Mouse (Mus musculus): ENCODE data around the gene Cblc.

Gene Cblc

DNA sequence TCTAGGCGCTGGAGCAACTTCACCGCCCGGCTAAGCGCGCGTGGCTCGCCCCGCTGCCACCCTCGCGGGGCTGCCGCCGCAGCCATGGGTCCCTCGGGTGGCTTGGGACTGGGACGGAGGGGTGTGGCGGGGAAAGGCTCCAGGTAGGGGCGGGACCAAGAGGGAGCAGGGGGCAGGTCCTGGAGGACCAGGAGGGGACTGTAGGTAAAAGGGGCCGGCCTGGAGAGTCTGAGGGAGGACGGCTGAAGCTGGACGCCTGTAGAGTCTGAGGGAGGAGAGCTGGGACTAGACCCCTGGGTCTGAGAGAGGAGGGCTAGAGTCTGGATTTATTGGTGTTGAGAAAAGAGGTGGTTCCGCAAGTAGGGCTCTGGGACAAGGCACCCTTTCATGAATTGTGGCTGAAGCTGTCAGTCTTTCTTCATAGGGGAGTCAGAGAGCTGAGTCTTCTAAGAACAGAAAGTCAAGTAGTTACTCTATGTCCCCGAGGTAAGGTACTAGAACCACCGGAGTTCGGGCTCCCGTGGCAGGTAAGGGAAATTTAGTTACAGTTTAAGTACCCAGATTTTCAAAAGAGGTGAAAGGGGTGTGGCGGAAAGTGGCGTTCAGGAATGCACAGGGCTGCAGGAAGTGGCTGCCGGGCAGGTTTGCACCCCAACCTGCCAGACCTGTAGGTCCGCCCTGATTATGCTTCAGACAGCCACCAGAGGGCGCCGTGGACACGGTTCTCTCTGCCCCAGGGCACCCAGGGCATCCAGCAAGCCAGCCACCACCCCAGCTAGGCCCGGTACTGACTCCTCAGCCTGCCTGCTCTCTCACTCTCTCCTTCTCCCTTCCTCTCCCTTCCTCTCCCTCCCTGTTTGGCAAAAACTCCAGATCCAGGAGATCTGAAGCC lies at the start of gene Cblc:
Cblc (minus strand) TSS at position 113 of the 892 bp plus-strand sequence.
- DNase-seq (ENCODE audit: low spot score), result peak; percentile 75

DNA sequence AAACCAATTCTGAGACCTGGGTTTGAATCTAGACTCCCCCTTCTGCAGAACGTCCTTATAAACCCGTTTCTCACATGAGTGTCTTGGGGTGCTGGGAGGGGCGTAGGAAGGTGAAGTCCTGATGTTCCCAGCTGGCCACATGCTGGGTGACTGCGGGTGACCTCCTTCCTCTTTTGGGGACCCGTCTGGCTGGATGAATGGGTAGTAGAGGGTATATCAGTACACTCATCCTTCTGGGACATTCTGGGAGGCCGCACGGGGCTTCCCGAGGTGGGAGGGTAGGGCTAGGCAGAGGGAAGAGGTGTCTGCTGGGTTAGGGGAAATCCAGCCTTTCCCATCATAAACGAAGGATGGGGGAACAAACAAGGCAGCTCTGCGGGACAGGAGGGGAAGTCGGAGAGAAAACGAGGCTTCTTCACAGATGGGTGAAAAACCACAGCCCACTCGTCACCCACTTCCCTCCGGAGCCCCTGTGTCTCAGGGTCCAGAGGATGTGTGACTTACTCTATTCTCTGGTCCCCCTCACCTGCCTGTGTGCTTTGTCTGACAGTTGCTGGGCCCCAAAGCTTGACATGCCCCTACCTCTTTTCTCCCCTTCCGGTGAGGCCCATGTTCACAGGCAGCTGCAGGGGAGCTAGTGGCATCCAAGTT lies 48.0 kb upstream of the Cblc start:
- no peak for DNase-seq (ENCODE audit: low spot score)

DNA sequence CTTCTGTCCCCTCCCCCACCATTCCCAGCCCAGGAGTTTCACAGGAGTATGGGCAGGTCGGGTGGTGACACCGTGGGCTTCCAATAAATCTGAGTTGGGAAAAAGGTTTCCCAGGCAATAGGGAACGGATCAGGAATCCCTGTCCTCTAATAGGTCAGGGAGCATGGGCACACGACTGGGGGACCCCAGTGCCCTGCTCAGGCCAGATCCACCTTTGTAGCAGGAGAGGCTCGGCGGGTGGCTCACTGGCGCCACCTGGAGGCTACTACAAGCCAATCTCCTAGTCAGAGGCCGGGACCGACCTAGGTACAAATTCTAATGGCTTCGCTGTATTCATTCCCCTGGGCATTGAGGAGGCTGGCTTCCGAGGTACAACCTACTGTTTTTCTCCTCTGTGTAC lies 47.0 kb upstream of the Cblc start:
- peak; percentile 74 for DNase-seq (ENCODE audit: low spot score)

DNA sequence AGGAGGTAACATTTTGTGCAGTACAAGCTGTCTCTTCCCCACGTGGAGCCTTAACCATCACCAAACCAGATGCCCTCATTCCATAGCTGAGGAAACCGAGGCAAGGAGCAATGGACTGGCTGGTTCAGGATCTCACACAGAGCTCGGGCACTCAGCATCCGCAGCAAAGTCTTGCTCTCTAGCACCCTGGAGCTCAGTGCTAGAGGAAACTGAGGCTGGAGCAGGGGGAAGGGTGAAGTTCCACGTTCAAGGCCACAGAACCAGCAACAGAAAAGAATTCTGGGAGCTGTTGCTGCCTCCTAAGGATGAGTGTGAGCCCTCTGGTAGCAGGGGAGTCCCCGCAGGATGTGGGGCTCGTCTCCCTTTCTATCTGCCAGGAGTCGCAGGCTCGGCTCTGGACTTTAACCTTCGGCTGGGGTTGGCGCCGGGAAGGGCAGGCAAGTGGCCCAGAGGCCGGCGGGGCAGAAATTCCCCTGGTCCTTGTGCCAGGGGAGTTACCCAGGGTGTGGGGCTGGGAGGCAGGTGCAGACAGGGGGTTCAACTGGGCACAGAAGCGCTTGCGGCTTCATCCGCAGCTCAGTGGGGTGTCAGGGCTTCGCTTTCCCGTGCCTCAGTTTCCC lies 46.4 kb upstream of the Cblc start:
- DNase-seq (ENCODE audit: low spot score), result no peak

DNA sequence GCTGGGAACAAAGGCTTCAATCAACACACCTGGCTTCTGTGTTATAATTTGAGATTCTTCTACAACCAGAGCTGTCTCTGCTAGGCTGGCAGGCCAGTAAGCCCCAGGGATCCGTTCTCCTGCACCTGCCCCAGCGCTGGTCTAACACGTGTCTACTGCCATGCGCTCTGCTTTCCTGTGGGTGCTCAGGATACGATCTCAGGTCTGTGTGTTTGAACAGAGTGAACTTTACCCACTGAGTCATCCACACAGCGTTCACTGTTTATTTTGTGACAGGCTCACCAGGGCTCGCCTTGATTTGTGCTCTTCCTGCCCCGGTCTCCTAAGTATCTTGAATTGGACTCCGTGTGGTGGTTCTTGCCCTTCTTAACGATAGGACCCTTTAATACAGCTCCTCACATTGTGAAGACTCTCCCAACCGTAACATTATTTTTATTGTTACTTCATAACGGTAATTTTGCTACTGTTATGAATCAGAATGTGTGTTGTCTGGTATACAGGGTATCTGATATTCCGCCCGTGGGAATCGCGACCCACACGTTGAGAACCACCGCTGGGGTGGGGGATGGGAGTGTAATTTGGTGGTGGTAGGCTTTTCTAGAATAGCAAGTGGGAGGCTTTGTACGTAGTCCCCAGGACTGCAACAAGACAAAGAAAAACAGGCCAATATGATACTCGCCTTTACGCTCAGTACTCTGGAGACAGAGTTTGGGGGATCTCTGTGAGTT lies 45.2 kb upstream of the Cblc start:
- no peak for DNase-seq (ENCODE audit: low spot score)

DNA sequence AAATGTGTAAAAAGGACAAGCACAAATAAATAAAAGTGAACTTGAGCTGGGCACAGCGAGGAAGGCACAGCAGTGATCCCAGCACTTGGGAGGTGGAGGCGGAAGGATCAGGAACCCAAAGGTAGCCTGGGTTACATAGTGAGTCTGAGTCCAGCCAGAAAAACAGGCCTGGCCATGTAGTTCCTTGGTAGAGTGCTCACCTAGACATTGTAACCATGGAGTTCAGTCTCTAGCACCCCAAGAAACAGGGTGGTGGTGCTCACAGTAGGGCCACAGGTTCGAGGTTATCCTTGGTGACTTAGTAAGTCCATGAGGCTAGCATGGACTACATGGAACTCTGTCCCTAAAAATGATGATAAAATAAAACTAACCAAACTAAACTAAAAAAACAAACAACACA lies 44.3 kb upstream of the Cblc start:
- no peak for DNase-seq (ENCODE audit: low spot score)

DNA sequence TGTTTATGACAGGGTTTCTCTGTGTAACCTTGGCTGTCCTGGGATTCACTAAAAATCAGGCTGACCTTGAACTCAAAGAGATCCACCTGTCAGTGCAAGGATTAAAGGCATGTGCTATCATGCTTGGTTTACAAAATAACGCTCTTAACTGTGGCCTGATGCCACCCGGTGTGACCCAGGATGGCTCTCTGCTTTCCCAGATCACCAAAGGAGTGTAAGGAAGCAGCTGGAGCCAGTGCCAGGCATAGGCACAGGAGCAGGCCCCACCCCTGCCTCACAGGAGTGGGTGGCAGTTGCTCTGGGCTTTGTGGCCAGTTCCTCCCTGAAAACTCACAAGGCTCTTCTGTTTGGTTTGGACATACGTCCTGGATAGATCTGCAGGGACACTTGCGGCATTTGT lies 43.8 kb upstream of the Cblc start:
- no peak for DNase-seq (ENCODE audit: low spot score)

DNA sequence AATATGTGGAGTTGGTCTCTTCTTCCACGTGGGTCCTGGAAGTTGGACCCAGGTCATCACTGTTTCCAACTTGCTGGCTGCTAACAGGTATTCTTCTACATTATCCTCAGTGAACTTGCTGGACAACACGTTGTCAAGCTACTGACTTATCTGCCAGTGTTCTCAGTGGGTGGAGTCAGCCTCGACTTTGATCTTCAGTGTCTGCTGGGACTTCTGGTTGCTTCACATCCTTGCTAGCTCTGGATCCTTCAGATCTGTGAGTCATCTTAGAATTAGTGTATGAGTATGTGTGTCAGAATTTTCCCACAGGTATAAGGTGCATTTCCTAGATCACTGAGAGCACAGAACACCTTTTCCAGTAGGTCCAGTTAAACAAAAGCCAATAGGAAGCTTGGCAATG lies 40.2 kb upstream of the Cblc start:
- no peak for DNase-seq (ENCODE audit: low spot score)

DNA sequence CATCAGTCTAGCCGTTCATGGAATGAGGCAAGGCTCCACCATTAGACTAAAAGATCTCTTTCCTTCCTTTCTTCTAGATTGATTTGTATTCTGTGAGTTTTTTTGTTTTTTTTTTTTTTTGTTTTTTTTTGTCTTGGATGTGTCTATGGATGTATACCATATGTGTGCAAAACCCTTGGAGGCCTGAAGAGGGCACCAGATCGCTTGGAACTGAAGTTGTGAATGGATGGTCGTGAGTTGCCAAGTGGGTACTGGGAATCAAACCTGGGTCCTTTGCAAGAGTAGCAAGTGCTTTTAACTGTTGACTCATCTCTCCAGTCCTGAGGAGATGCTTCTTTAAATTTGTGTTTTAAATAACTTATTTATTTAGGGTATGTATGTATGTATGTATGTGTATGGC lies 37.4 kb upstream of the Cblc start:
- no peak for DNase-seq (ENCODE audit: low spot score)

DNA sequence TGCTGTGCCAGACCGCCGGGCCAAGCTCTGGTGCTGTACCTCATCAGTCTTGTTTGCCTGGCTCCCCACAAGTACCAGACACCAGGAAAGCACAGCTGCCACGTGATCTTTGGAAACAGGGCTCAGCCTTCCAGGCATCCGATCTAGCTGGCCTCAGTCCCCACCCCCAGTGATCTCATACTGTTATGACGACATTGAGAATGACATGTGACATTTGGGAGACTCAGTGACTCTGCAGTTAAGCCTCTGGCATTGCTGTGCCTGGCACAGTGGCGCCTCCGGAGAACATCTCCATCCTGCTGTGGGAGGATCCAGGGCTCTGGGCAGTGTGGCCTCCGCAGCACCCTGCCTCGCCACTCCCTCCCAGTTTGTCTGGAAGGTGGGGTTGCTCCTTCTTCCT lies 35.2 kb upstream of the Cblc start:
- DNase-seq (ENCODE audit: low spot score), result no peak

DNA sequence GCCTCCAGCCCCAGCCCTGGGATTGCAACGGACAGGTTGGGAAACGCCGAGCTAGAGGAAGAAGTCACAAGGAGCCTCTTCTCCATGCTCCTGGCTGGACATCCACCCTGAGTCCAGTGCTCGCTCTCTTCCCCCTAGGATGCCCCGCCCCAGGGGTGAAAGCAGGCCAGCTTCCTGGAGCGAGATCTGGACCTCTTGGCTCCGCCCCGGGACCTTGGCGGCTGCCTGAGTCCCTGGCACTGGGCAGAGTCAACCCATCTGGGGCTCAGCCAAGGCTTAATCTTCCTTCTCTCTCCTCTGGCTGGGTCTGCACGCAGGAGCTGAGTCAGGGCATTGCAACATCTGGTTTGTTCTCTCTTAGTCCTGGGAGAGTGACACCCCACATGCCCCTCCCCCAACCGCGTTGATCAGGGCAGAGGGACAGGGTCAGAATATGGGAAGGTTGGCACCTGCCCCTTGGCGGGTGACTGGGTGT lies 34.1 kb upstream of the Cblc start:
- DNase-seq (ENCODE audit: low spot score), result peak; percentile 84

DNA sequence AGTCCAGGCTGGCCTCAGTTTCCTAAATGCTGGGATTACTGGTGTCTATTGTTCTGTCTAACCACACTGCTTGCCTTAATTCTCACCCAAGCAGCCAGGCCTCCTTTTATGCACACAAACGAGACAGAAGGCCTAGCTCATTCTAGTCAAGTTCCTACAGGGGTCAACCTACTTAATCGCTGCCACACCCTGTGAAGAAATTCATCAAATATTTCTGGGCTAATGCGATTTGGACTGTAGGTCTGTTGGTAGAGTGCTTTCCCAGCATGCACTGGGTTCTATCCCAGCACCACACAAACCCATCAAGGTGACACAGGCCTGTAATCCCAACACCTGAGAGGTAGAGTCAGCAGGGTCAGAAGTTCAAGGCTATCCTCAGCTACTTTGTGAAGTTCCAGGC lies 33.1 kb upstream of the Cblc start:
- no peak for DNase-seq (ENCODE audit: low spot score)

DNA sequence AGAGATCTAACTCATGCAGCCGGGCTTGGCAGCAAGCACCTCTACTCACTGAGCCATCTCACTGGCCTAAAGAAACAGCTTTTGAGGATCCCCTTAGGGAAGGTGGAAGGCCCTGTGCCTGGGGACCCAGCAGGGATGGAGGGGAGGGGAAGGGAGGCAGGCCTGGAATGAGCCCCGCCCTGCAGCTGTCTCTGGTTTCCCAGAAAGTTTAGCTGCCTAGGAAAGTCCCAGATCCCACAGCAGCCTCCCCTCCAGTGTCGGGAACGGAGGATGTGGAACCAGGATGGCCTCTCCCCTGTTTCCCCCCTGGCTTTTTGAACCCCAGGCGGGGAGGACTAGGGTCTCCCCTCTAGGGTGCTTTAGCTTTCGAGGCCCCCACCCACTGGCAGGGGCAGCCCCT lies 30.1 kb upstream of the Cblc start:
- no peak for DNase-seq (ENCODE audit: low spot score)

DNA sequence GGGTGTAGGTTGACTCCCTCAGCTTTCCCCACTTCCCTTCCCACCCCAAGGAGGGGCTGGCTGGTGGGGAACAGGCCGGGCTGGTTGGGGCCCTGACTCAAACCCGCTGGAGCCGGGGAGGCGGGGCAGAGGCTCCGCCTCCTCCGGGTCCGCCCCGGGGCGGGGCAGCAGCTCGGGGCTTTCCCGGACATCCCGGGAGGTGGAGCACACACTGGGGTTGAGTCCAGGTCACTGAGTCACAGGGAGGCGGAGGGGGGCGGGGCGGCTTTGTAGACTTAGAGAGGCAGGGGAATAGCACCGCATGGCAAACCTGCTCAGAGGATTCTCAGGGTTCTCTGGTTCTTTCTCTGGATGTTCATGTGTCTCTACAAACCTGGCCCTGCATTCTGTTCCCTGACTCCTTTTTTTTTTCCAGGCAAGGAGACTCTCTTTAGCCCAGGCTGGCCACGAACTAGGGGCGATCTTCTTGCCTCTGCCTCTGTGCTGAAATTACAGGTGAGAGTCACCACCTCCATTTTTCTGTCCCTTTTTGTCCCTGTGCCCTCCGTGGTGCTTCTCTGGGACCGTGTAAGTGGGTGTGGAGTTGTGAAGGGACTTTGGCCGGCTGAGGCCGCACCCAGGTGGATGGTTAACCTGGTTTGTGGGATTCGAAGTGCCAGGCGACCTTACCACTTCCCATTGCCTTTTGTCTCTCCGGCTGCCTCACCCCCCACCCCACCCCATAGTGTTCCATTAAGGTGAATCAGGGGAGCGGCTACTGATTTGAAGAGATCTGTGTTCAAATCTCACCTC lies 27.8 kb upstream of the Cblc start:
- peak; percentile 83 for DNase-seq (ENCODE audit: low spot score)

DNA sequence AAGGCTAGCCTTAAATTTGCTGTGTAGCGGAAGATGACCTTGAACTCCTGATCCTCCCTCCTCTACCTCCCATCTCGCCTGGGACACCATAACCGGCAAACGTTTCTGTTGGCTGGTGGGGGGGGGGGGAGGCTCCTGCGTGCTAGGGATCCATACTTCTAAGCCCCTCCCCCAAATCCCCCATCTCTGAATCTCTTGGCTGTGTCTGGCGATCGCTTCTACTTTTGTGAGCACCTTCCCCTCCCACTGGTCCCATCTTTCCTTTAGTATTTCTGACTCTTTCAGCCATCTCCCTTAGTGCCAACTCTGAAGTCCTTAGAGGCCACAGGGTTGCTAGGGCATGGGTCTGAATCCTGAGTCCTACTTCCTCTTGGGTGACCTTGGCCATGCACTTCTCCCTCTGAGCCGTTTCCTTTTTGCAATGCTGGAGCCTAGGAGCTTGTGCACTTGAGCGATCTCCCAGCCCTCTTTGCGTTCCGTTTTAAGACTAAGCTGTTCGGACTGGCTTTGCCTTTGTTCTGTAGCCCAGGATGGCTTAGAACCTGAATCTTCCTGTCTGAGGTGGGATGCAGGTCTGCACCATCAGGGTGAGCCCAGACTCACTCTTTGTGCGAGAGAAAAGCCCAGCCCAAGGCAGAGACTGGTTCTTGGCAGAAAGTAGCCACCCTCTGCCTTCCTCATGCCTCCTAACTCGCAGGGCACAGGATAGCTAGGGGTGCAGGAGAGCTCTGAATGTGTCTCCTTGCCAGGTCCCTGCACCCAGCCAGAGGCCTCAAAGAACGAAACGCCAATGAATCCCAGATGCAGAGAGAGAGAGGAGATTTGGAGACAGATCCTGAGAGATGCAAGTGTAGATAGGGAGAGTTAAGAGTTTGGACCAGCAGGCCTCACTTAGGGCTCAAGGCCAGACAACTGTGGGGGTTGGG lies 26.9 kb upstream of the Cblc start:
- no peak for DNase-seq (ENCODE audit: low spot score)

DNA sequence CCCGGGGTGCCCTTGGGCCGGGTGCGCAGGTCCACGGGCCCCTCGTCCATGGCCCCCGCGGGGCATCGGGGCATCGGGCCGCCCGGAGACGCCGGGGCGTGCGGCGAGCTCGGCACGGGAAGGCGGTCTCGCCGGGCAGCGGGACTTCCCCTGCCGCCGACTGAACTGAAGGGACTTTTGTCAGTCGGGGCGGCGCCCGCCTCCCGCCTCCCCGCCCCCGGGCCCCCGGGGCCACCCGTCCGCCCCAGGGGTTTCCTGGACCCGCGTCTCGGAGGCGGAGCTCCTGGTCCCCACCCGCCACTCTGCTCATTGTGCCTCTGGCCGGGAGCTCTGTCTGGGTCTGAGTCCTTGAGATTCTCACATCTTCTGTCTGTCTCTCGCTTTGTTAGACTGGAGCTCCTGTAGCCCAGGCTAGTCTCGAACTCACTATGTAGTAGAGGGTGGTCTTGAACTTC lies 26.0 kb upstream of the Cblc start, which contains the start of gene Bcl3:
Bcl3 (minus strand) TSS at position 167 of the 455 bp plus-strand sequence.
- no peak for DNase-seq (ENCODE audit: low spot score)

DNA sequence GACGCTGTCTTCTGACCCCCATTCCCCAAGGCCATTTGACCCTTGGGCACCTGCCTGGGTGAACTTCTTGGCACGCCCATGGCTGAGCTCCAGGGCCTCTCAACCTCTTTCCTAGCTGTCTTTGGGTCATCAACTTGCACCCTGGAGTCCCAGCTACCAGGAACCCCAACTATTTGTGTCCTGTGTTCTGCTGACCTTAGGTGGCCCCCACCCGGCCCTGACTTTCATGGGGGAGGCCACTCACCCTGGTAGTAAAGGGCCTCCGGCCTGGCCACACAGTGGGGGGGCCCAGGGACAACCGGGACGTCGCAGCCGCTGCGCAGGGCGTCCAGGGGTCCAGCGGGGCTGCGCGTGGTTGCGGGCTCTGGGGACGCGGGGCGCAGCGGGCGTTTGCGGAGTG lies 25.6 kb upstream of the Cblc start:
- DNase-seq (ENCODE audit: low spot score), result no peak

DNA sequence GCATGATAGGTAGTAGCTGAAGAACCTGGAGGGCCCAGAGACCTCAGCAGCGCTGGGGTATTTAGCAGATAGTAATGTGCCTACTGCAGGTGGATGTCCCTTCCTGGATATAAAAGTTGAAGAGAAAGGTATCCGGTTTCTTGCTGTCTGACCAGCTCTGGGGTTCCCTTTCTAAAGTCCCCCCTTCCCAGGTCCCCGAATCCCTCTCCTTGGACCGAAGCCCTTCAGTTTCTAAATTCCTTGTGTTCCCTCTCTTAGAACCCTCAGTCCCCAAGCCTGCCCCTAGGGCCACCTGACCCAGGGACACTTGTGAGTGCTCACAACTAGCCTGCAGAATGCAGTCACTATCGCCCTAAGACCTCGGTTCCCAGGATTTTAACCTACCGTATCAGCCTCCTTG lies 25.0 kb upstream of the Cblc start:
- DNase-seq (ENCODE audit: low spot score), result no peak

DNA sequence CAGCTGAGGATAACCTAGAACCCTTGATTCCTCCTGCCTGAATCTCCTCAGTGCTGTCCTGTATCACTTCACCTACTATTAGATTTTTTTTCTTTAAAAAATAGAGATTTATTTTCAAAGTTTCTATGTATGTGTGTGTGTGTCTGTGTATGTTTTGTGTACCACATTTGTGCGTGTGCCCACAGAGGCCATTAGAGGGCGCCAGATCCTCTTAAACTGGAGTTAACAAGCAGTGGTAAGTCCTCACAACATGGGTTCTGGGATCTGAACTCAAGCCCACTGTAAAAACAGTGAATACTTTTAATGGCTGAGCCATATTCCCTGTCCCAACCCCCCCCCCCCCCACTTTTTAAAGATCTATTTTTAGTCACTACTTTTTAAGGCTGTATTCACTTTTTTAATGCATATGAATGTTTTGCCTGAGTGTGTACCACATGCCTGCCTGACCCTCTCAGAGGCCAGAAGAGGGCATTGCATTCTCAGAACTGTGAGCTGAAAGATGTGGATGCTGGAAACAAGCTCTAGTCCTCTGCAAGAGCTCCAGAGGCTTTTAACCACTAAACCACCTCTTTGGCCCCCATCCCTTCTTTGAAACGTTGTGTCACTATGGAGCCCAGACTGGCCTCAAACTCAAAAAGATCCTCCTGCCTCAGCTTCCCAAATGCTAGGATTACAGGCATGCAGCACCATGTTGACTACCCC lies 23.9 kb upstream of the Cblc start:
- DNase-seq (ENCODE audit: low spot score), result no peak

DNA sequence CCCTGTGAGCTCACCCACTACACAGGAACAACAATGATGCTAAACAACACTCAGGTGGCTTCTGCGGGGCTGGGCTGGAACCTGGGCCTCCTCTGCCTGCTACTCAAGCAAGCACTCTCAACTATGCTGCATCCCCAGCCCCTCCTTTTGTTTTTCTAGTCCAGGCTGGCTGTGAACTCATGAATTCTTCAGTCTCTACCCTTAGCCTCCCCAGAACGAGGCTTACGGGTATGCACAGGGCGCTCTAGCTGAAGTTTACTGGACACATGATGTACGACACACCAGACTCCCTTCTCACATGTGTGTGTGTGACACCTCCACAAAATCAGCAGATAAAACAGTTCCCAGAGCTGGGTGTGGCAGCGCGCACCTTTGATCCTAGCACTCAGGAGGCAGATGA lies 22.3 kb upstream of the Cblc start:
- DNase-seq (ENCODE audit: low spot score), result no peak
